Mouse (Mus musculus): Measurements from ENCODE around the gene Nek2. TPM values are rescaled to one million over a fixed set of nuclear protein-coding genes. Genes with fewer than 3 reads are reported as not detected.

The Nek2 gene
- 1.2 and 1.6 TPM in 2 replicates for polyA plus RNA-seq (2012; rRNA removed)

- DNase-seq (ENCODE audit: low read depth), result no peak
Measured at GRCm38 (mm10) chr1:191821326-191822091, at the start of gene Nek2. Gene Nek2 (plus strand): TSS chr1:191821444.

- no peak for DNase-seq (ENCODE audit: low read depth)
Measured at GRCm38 (mm10) chr1:191774106-191774505, 47.1 kb upstream of the Nek2 start.

- no peak for DNase-seq (ENCODE audit: low read depth)
Measured at GRCm38 (mm10) chr1:191775116-191775515, 46.1 kb upstream of the Nek2 start.

GRCm38 (mm10) chr1:191777521-191777920 is 43.7 kb upstream of the Nek2 start:
- no peak for DNase-seq (ENCODE audit: low read depth)

GRCm38 (mm10) chr1:191780470-191780869 is 40.8 kb upstream of the Nek2 start:
- no peak for DNase-seq (ENCODE audit: low read depth)

GRCm38 (mm10) chr1:191785108-191785507 is 36.1 kb upstream of the Nek2 start:
- DNase-seq (ENCODE audit: low read depth), result no peak

- DNase-seq (ENCODE audit: low read depth), result no peak
Measured at GRCm38 (mm10) chr1:191786255-191786654, 35.0 kb upstream of the Nek2 start.

- DNase-seq (ENCODE audit: low read depth), result no peak
Measured at GRCm38 (mm10) chr1:191787379-191787778, 33.9 kb upstream of the Nek2 start.

GRCm38 (mm10) chr1:191792991-191793390 is 28.3 kb upstream of the Nek2 start:
- DNase-seq (ENCODE audit: low read depth), result no peak

GRCm38 (mm10) chr1:191793888-191794532 is 27.2 kb upstream of the Nek2 start:
- no peak for DNase-seq (ENCODE audit: low read depth)

GRCm38 (mm10) chr1:191796238-191796896 is 24.9 kb upstream of the Nek2 start:
- DNase-seq (ENCODE audit: low read depth), result no peak

GRCm38 (mm10) chr1:191802093-191802819 is 19.0 kb upstream of the Nek2 start:
- no peak for DNase-seq (ENCODE audit: low read depth)

- no peak for DNase-seq (ENCODE audit: low read depth)
Measured at GRCm38 (mm10) chr1:191802820-191803655, 18.2 kb upstream of the Nek2 start.

GRCm38 (mm10) chr1:191804747-191805146 is 16.5 kb upstream of the Nek2 start:
- DNase-seq (ENCODE audit: low read depth), result no peak

GRCm38 (mm10) chr1:191805788-191806187 is 15.5 kb upstream of the Nek2 start:
- no peak for DNase-seq (ENCODE audit: low read depth)

- DNase-seq (ENCODE audit: low read depth), result no peak
Measured at GRCm38 (mm10) chr1:191806740-191807139, 14.5 kb upstream of the Nek2 start.

GRCm38 (mm10) chr1:191807979-191808378 is 13.3 kb upstream of the Nek2 start:
- DNase-seq (ENCODE audit: low read depth), result no peak

- no peak for DNase-seq (ENCODE audit: low read depth)
Measured at GRCm38 (mm10) chr1:191808688-191809223, 12.5 kb upstream of the Nek2 start.

GRCm38 (mm10) chr1:191811774-191812173 is 9.5 kb upstream of the Nek2 start:
- DNase-seq (ENCODE audit: low read depth), result no peak

GRCm38 (mm10) chr1:191812949-191813691 is 8.1 kb upstream of the Nek2 start:
- no peak for DNase-seq (ENCODE audit: low read depth)

All from gonadal fat pad, adult 2 months (tissue).